Mouse (Mus musculus): ENCODE measurements around the gene Cdkn2d. TPM values are rescaled to one million over a fixed set of nuclear protein-coding genes. Genes with fewer than 3 reads are reported as not detected.

Cdkn2d gene
- polyA plus RNA-seq, 1 experiment from 2014 or later = 87.3 TPM

- 39% methylated on average over 17 of the region's 17 CpGs for WGBS
- Histone ChIP-seq H3K27ac (no peak overlapping the region), H3K9me3 (no peaks in the 10 kb centered on the region), H3K4me1 (peaks cover 7% of the 10 kb centered on the region), H3K27me3 (replicated peaks) (peaks cover 57% of the 10 kb centered on the region), H3K36me3 (replicated peaks) (no peaks in the 10 kb centered on the region), H3K4me2 (no peak overlapping the region), H3K9ac (no peak overlapping the region), H3K4me3 (no peak overlapping the region)
- ATAC-seq (replicated peaks) = no peak
Observed at GRCm38 (mm10) chr9:21249629-21250508, 41.3 kb downstream of the Cdkn2d start.

- no peaks in the 10 kb centered on the region for H3K36me3 ChIP-seq (replicated peaks)
- no peak within 1 kb of the TSS for H3K27ac ChIP-seq
- H3K9ac ChIP-seq = no peak within 1 kb of the TSS
- H3K4me2 ChIP-seq = peak within 1 kb of the TSS; percentile 12; the same call in 1 of the 2 replicates
- H3K4me3 ChIP-seq = no peak within 1 kb of the TSS
- no peak for ATAC-seq (replicated peaks)
- H3K27me3 ChIP-seq (replicated peaks) = peaks cover 72% of the 10 kb centered on the region
- H3K4me1 ChIP-seq = peaks cover 19% of the 10 kb centered on the region
- no peaks in the 10 kb centered on the region for H3K9me3 ChIP-seq
- WGBS = under 1% methylated on average over 30 of the region's 30 CpGs
Observed at GRCm38 (mm10) chr9:21248326-21248725, 42.9 kb downstream of the Cdkn2d start, which contains the start of gene S1pr5. S1pr5 (minus strand) TSS chr9:21248443.

GRCm38 (mm10) chr9:21246342-21246741 is 44.9 kb downstream of the Cdkn2d start:
- H3K4me3 ChIP-seq = no peak overlapping the region
- no peak overlapping the region for H3K27ac ChIP-seq
- no peak overlapping the region for H3K4me2 ChIP-seq
- H3K27me3 ChIP-seq (replicated peaks) = peaks cover 80% of the 10 kb centered on the region
- 58% methylated on average over 1 of the region's 1 CpGs for WGBS
- no peaks in the 10 kb centered on the region for H3K9me3 ChIP-seq
- H3K9ac ChIP-seq = no peak overlapping the region
- no peaks in the 10 kb centered on the region for H3K36me3 ChIP-seq (replicated peaks)
- no peak for ATAC-seq (replicated peaks)
- peaks cover 19% of the 10 kb centered on the region for H3K4me1 ChIP-seq

- Histone ChIP-seq H3K4me2 (peak overlapping the region; percentile 90), H3K9ac (peak overlapping the region; percentile 51), H3K27ac (peak overlapping the region; percentile 48), H3K4me3 (peak overlapping the region; percentile 47), H3K27me3 (replicated peaks) (peaks cover 75% of the 10 kb centered on the region), H3K9me3 (no peaks in the 10 kb centered on the region), H3K4me1 (peaks cover 19% of the 10 kb centered on the region), H3K36me3 (replicated peaks) (no peaks in the 10 kb centered on the region)
- WGBS = 2% methylated on average over 16 of the region's 16 CpGs
- ATAC-seq (replicated peaks) = no peak; the same call in 1 of the 2 replicates
Observed at GRCm38 (mm10) chr9:21245113-21245487, 46.1 kb downstream of the Cdkn2d start.

GRCm38 (mm10) chr9:21244428-21245112 is 46.6 kb downstream of the Cdkn2d start:
- ATAC-seq (replicated peaks) = peak; percentile 58
- under 1% methylated on average over 72 of the region's 72 CpGs for WGBS
- peak overlapping the region; percentile 48 for H3K27ac ChIP-seq

GRCm38 (mm10) chr9:21243826-21244427 is 47.3 kb downstream of the Cdkn2d start:
- Histone ChIP-seq H3K4me1 (peaks cover 23% of the 10 kb centered on the region), H3K4me2 (peak overlapping the region; percentile 90), H3K27ac (peak overlapping the region; percentile 48), H3K9ac (peak overlapping the region; percentile 51), H3K4me3 (peak overlapping the region; percentile 47), H3K27me3 (replicated peaks) (peaks cover 64% of the 10 kb centered on the region), H3K36me3 (replicated peaks) (no peaks in the 10 kb centered on the region), H3K9me3 (no peaks in the 10 kb centered on the region)
- ATAC-seq (replicated peaks) = peak; percentile 9; the same call in 1 of the 2 replicates
- WGBS = 4% methylated on average over 42 of the region's 42 CpGs

More at GRCm38 (mm10) chr9:21244428-21245112, 46.6 kb downstream of the Cdkn2d start:
- peaks cover 19% of the 10 kb centered on the region for H3K4me1 ChIP-seq
- peak overlapping the region; percentile 90 for H3K4me2 ChIP-seq
- H3K9me3 ChIP-seq = no peaks in the 10 kb centered on the region
- peak overlapping the region; percentile 51 for H3K9ac ChIP-seq
- peaks cover 70% of the 10 kb centered on the region for H3K27me3 ChIP-seq (replicated peaks)
- no peaks in the 10 kb centered on the region for H3K36me3 ChIP-seq (replicated peaks)
- H3K4me3 ChIP-seq = peak overlapping the region; percentile 47

GRCm38 (mm10) chr9:21241343-21241742 is 49.9 kb downstream of the Cdkn2d start:
- H3K4me1 ChIP-seq = peaks cover 39% of the 10 kb centered on the region
- no peak for ATAC-seq (replicated peaks)
- no peaks in the 10 kb centered on the region for H3K36me3 ChIP-seq (replicated peaks)
- no peak overlapping the region for H3K4me3 ChIP-seq
- H3K27ac ChIP-seq = no peak overlapping the region
- peaks cover 42% of the 10 kb centered on the region for H3K27me3 ChIP-seq (replicated peaks)
- H3K4me2 ChIP-seq = no peak overlapping the region
- no peak overlapping the region for H3K9ac ChIP-seq
- no peaks in the 10 kb centered on the region for H3K9me3 ChIP-seq
- 5% methylated on average over 11 of the region's 11 CpGs for WGBS

- H3K4me2 ChIP-seq = peak overlapping the region; percentile 72
- H3K4me1 ChIP-seq = peaks cover 37% of the 10 kb centered on the region
- peaks cover 23% of the 10 kb centered on the region for H3K27me3 ChIP-seq (replicated peaks)
- H3K27ac ChIP-seq = peak overlapping the region; percentile 87; the same call in 1 of the 2 replicates
- WGBS = 27% methylated on average over 4 of the region's 4 CpGs
- H3K9me3 ChIP-seq = no peaks in the 10 kb centered on the region
- no peak for ATAC-seq (replicated peaks)
- H3K36me3 ChIP-seq (replicated peaks) = no peaks in the 10 kb centered on the region; the same call in 1 of the 2 replicates
- H3K9ac ChIP-seq = peak overlapping the region; percentile 98
- peak overlapping the region; percentile 85 for H3K4me3 ChIP-seq
Observed at GRCm38 (mm10) chr9:21239465-21239848, 51.8 kb downstream of the Cdkn2d start.

GRCm38 (mm10) chr9:21238733-21239464 is 52.3 kb downstream of the Cdkn2d start, which contains the start of gene Keap1:
Keap1 (minus strand) TSS chr9:21239361.
- under 1% methylated on average over 71 of the region's 90 CpGs for WGBS
- H3K9ac ChIP-seq = peak within 1 kb of the TSS; percentile 98
- ATAC-seq (replicated peaks) = peak; percentile 83

More at GRCm38 (mm10) chr9:21238733-21239464, 52.3 kb downstream of the Cdkn2d start, which contains the start of gene Keap1:
- Histone ChIP-seq H3K27me3 (replicated peaks) (peaks cover 18% of the 10 kb centered on the region), H3K4me1 (peaks cover 32% of the 10 kb centered on the region), H3K36me3 (replicated peaks) (no peaks in the 10 kb centered on the region; the same call in 1 of the 2 replicates), H3K4me3 (peak within 1 kb of the TSS; percentile 85), H3K4me2 (peak within 1 kb of the TSS; percentile 72), H3K27ac (peak within 1 kb of the TSS; percentile 87), H3K9me3 (no peaks in the 10 kb centered on the region)
